Mouse (Mus musculus): Measurements from ENCODE around the gene Gm49378. TPM values are rescaled to one million over a fixed set of nuclear protein-coding genes. Genes with fewer than 3 reads are reported as not detected.
A peak's percentile ranks its signal among the peaks of the same experiment; 100 is the strongest.

Gm49378 gene
- polyA plus RNA-seq, 1 experiment = 1.9 TPM

DNA sequence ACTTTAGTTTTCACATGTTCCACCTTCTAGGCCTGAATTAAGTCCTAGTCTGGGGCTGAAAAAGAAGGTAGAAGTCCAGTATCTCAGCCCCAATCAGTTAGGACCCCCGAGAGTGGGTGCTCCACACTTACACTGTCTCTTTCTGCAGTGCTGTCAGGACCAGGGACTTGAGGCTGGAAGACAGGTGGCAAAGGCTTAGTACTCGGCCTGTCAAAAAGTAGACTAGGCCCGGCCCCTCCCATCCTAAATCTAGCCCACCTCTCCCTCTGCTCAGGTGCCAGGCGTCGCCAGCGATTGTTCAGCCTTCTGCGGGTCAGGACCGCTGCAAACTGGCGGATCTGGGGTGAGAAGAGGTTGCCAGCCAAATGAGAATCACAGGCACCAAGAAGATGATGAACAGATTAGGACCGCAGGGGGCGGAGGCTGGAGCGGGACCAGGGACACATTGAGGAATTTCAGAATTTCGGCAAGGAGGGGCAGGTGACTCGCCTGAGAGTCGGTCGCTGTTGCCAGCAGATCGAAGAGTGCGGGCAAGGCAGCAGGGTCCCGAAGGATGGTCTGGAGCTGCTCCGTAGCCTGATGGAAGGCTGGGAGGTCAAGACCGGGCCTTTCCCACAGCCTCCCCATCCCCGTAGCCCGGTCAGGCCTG lies 2.7 kb downstream of the Gm49378 start:
- H3K4me3 ChIP-seq (ENCODE audit: control insufficient read depth, low read depth, low read length) = peak overlapping the region; percentile 95
- TF ChIP-seq POLR2A (IDR thresholded peaks at IDR 0.05; ENCODE audit: control insufficient read depth, low read depth, low read length) = no peak
- H3K4me1 ChIP-seq (ENCODE audit: control insufficient read depth, insufficient read depth, low read length) = peaks cover 6% of the 10 kb centered on the region
- H3K27ac ChIP-seq (ENCODE audit: control insufficient read depth, insufficient read depth, low read depth, low read length) = peak overlapping the region; percentile 55
- peaks cover 4% of the 10 kb centered on the region for H3K36me3 ChIP-seq (ENCODE audit: control insufficient read depth, insufficient read depth, low read length)
- no peaks in the 10 kb centered on the region for H3K27me3 ChIP-seq (ENCODE audit: control insufficient read depth, insufficient read depth, low read length)

DNA sequence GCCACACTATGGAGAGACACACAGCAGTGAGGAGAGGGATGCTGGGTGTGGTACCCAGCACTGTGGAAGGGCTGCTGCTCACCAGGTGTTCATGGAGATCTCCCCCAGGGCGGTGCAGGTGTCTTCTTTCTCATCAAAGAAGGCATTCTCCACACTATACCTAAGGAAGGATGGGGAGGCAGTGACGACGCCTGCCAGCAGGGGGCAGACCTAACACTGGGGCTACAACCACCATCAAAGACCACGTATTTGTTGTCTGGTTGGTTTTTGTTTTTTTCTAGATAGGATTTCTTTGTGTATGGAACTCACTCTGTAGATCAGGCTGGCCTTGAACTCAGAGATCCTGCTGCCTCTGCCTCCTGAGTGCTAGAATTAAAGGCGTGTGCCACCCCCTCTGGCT lies 8.4 kb downstream of the Gm49378 start:
- Histone ChIP-seq H3K27ac (ENCODE audit: control insufficient read depth, insufficient read depth, low read depth, low read length) (no peak overlapping the region), H3K4me1 (ENCODE audit: control insufficient read depth, insufficient read depth, low read length) (peaks cover 3% of the 10 kb centered on the region; the same call in 1 of the 2 replicates), H3K36me3 (ENCODE audit: control insufficient read depth, insufficient read depth, low read length) (peaks cover 1% of the 10 kb centered on the region), H3K4me3 (ENCODE audit: control insufficient read depth, low read depth, low read length) (no peak overlapping the region), H3K27me3 (ENCODE audit: control insufficient read depth, insufficient read depth, low read length) (no peaks in the 10 kb centered on the region)
- TF ChIP-seq POLR2A (IDR thresholded peaks at IDR 0.05; ENCODE audit: control insufficient read depth, low read depth, low read length) = no peak
- peak; percentile 81; the same call in 1 of the 2 replicates for TF ChIP-seq CTCF (IDR thresholded peaks at IDR 0.05; ENCODE audit: control insufficient read depth, insufficient read depth, insufficient replicate concordance, low read depth, low read length)

- Histone ChIP-seq H3K27ac (ENCODE audit: control insufficient read depth, insufficient read depth, low read depth, low read length) (no peak overlapping the region), H3K36me3 (ENCODE audit: control insufficient read depth, insufficient read depth, low read length) (peaks cover 1% of the 10 kb centered on the region), H3K4me3 (ENCODE audit: control insufficient read depth, low read depth, low read length) (no peak overlapping the region), H3K27me3 (ENCODE audit: control insufficient read depth, insufficient read depth, low read length) (no peaks in the 10 kb centered on the region), H3K4me1 (ENCODE audit: control insufficient read depth, insufficient read depth, low read length) (peaks cover 3% of the 10 kb centered on the region; the same call in 1 of the 2 replicates)
- TF ChIP-seq POLR2A (IDR thresholded peaks at IDR 0.05; ENCODE audit: control insufficient read depth, low read depth, low read length) (no peak), CTCF (IDR thresholded peaks at IDR 0.05; ENCODE audit: control insufficient read depth, insufficient read depth, insufficient replicate concordance, low read depth, low read length) (no peak)
These were observed 9.4 kb downstream of the Gm49378 start for GRCm38 (mm10) chr14:55628077-55628827.

DNA sequence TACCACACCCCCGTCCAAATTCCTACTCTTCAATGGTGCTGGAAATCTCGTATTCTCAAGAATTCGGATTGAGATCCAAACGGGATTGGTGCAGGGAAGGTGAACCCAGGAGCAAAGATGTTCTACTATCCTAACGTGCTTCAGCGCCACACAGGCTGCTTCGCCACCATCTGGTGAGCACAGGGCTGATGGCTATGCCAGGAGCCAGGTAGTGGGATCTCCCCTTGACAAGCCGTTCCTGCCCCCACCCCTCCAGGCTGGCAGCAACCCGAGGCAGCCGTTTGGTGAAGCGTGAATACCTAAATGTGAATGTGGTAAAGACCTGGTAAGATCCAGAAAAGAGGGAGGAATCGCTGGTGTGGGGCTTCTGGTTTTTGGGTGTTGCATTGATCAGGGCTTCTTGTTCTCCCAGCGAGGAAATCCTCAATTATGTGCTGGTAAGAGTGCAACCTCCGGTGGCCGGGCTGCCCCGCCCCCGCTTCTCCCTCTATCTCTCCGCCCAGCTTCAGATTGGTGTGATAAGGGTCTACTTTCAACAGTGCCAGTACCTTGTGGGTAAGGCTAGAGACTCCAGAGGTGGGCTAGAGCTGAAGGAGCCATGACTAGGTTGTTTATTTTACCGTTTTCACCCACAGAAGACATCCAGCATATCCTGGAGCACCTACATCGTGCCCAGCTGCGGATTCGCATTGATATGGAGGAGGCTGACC lies 19.1 kb downstream of the Gm49378 start:
- Histone ChIP-seq H3K4me1 (ENCODE audit: control insufficient read depth, insufficient read depth, low read length) (peaks cover 12% of the 10 kb centered on the region), H3K4me3 (ENCODE audit: control insufficient read depth, low read depth, low read length) (peak overlapping the region; percentile 76), H3K27ac (ENCODE audit: control insufficient read depth, insufficient read depth, low read depth, low read length) (no peak overlapping the region), H3K36me3 (ENCODE audit: control insufficient read depth, insufficient read depth, low read length) (no peaks in the 10 kb centered on the region), H3K27me3 (ENCODE audit: control insufficient read depth, insufficient read depth, low read length) (no peaks in the 10 kb centered on the region)
- TF ChIP-seq CTCF (IDR thresholded peaks at IDR 0.05; ENCODE audit: control insufficient read depth, insufficient read depth, insufficient replicate concordance, low read depth, low read length) (no peak), POLR2A (IDR thresholded peaks at IDR 0.05; ENCODE audit: control insufficient read depth, low read depth, low read length) (0 out of 2 replicates have a peak, but pooled peaks have one; percentile 28)

- H3K4me1 ChIP-seq (ENCODE audit: control insufficient read depth, insufficient read depth, low read length) = peaks cover 12% of the 10 kb centered on the region
- no peaks in the 10 kb centered on the region for H3K27me3 ChIP-seq (ENCODE audit: control insufficient read depth, insufficient read depth, low read length)
- peak within 1 kb of the TSS; percentile 76 for H3K4me3 ChIP-seq (ENCODE audit: control insufficient read depth, low read depth, low read length)
- no peaks in the 10 kb centered on the region for H3K36me3 ChIP-seq (ENCODE audit: control insufficient read depth, insufficient read depth, low read length)
- H3K27ac ChIP-seq (ENCODE audit: control insufficient read depth, insufficient read depth, low read depth, low read length) = peak within 1 kb of the TSS; percentile 30
- TF ChIP-seq POLR2A (IDR thresholded peaks at IDR 0.05; ENCODE audit: control insufficient read depth, low read depth, low read length) (peak; percentile 43; the same call in 1 of the 2 replicates), CTCF (IDR thresholded peaks at IDR 0.05; ENCODE audit: control insufficient read depth, insufficient read depth, insufficient replicate concordance, low read depth, low read length) (no peak)
These were observed 19.9 kb downstream of the Gm49378 start, which contains the start of gene Rec8 for GRCm38 (mm10) chr14:55617822-55618221. TSS of gene Rec8 (plus strand) at chr14:55618037.

DNA sequence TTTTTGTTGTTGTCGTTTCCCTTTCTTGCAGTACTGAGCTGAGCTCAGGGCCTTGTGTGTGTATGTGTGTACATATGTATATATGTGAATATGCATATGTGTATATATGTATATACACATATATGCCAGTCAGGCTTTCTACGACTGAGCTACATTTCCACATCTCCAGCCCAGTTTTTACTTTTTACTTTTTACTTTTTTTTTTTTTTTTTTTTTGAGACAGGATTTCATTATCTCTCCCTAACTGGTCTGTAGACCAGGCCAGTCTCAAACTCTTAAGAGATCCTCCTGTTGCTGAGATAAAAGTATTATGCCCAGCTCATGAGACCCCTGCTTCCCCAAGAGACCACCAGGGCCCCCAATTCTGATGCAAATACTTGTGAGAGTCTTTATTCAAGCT lies 20.9 kb downstream of the Gm49378 start:
- TF ChIP-seq POLR2A (IDR thresholded peaks at IDR 0.05; ENCODE audit: control insufficient read depth, low read depth, low read length) (no peak), CTCF (IDR thresholded peaks at IDR 0.05; ENCODE audit: control insufficient read depth, insufficient read depth, insufficient replicate concordance, low read depth, low read length) (no peak)
- no peaks in the 10 kb centered on the region for H3K36me3 ChIP-seq (ENCODE audit: control insufficient read depth, insufficient read depth, low read length)
- no peak overlapping the region for H3K27ac ChIP-seq (ENCODE audit: control insufficient read depth, insufficient read depth, low read depth, low read length)
- H3K4me1 ChIP-seq (ENCODE audit: control insufficient read depth, insufficient read depth, low read length) = peaks cover 12% of the 10 kb centered on the region
- H3K4me3 ChIP-seq (ENCODE audit: control insufficient read depth, low read depth, low read length) = peak overlapping the region; percentile 76; the same call in 1 of the 2 replicates
- no peaks in the 10 kb centered on the region for H3K27me3 ChIP-seq (ENCODE audit: control insufficient read depth, insufficient read depth, low read length)

- peaks cover 12% of the 10 kb centered on the region for H3K4me1 ChIP-seq (ENCODE audit: control insufficient read depth, insufficient read depth, low read length)
- TF ChIP-seq POLR2A (IDR thresholded peaks at IDR 0.05; ENCODE audit: control insufficient read depth, low read depth, low read length) = no peak
- TF ChIP-seq CTCF (IDR thresholded peaks at IDR 0.05; ENCODE audit: control insufficient read depth, insufficient read depth, insufficient replicate concordance, low read depth, low read length) = no peak
- H3K4me3 ChIP-seq (ENCODE audit: control insufficient read depth, low read depth, low read length) = no peak overlapping the region
- H3K36me3 ChIP-seq (ENCODE audit: control insufficient read depth, insufficient read depth, low read length) = no peaks in the 10 kb centered on the region
- no peak overlapping the region for H3K27ac ChIP-seq (ENCODE audit: control insufficient read depth, insufficient read depth, low read depth, low read length)
- H3K27me3 ChIP-seq (ENCODE audit: control insufficient read depth, insufficient read depth, low read length) = no peaks in the 10 kb centered on the region
These were observed 21.8 kb downstream of the Gm49378 start for GRCm38 (mm10) chr14:55615876-55616275.

Measured in testis, adult 2 months (tissue).